Mouse (Mus musculus) liver, embryonic 14.5 days (tissue): ENCODE results near the gene Pomgnt2. TPM values are rescaled to one million over a fixed set of nuclear protein-coding genes. Genes with fewer than 3 reads are reported as not detected.

Source experiments
- ATAC-seq: fragments of 200-750 bp; cut with Nextera tagmentation; 2 replicates; pipeline ENCODE4 v1.8.0; 2017; ENCODE audit warnings: moderate number of reproducible peaks, mild to moderate bottlenecking, moderate library complexity; ENCODE audit not compliant: insufficient read depth
- DNase-seq, 3 experiments: peaks; one replicate each; pipeline ENCODE4 v3.0.0-alpha.2; 2012 to 2013; ENCODE audit warnings: low read depth in 3 of 3, low spot score in 3 of 3
- H3K27ac ChIP-seq: fragments of 300-500 bp; sonication (generic); 2 replicates; pipeline ENCODE4 v1.5.1; 2014; ENCODE audit warnings: moderate library complexity, mild to moderate bottlenecking, control low read depth, inconsistent platforms
- H3K27me3 ChIP-seq: fragments of 300-500 bp; sonication (generic); 2 replicates; pipeline ENCODE4 v1.6.1; 2014; ENCODE audit warnings: mild to moderate bottlenecking, low read length, moderate library complexity; ENCODE audit not compliant: control insufficient read depth, insufficient read depth
- H3K36me3 ChIP-seq: fragments of 300-500 bp; sonication (generic); replicated peaks from 2 replicates; pipeline ENCODE4 v1.6.1; 2014; ENCODE audit warnings: low read depth; ENCODE audit not compliant: control insufficient read depth, insufficient read depth
- H3K4me1 ChIP-seq, 2 experiments: fragments of 200-500 bp in 1 of 2; fragments of 300-500 bp in 1 of 2; sonication (generic) in 1 of 2; replicated peaks; 2 replicates each; pipeline ENCODE4 v1.6.1; 2012 to 2014; ENCODE audit warnings: antibody characterized with exemption in 1 of 2, inconsistent platforms in 1 of 2, low read length in 1 of 2; ENCODE audit not compliant: control insufficient read depth in 2 of 2, insufficient read depth in 2 of 2
- H3K4me2 ChIP-seq: fragments of 300-500 bp; sonication (generic); 2 replicates; pipeline ENCODE4 v1.6.1; 2014; ENCODE audit warnings: low read depth, mild to moderate bottlenecking, control low read depth, moderate library complexity
- H3K4me3 ChIP-seq, 2 experiments: fragments of 200-500 bp in 1 of 2; fragments of 300-500 bp in 1 of 2; sonication (generic) in 1 of 2; 2 replicates each; pipeline ENCODE4 v1.5.1; 2012 to 2014; ENCODE audit warnings: low read depth in 2 of 2, low read length in 2 of 2, mild to moderate bottlenecking in 2 of 2, control low read depth in 1 of 2, inconsistent platforms in 1 of 2, moderate library complexity in 1 of 2; ENCODE audit not compliant: insufficient read depth in 1 of 2
- H3K9ac ChIP-seq: fragments of 300-500 bp; sonication (generic); replicated peaks from 2 replicates; pipeline ENCODE4 v1.6.1; 2014; ENCODE audit warnings: mild to moderate bottlenecking, control low read depth, moderate library complexity
- H3K9me3 ChIP-seq: fragments of 300-500 bp; sonication (generic); 2 replicates; pipeline ENCODE4 v1.6.1; 2016; ENCODE audit warnings: low read length, mixed read lengths; ENCODE audit not compliant: control insufficient read depth
- CTCF ChIP-seq: IDR thresholded peaks from 2 replicates; pipeline ENCODE4 v1.5.1; 2016; ENCODE audit warnings: antibody characterized with exemption, low read depth, control low read depth
- EP300 ChIP-seq: IDR thresholded peaks from 2 replicates; pipeline ENCODE4 v1.6.1; 2016; ENCODE audit warnings: antibody characterized with exemption, low read depth
- WGBS: fragments of 180-500 bp; shearing (Covaris S2); extraction: QIAGEN DNeasy Blood & Tissue Kit; methylation state at CpG from one replicate; pipeline ENCODE4 v1.1.7; 2014; ENCODE audit not compliant: insufficient replicate concordance; 5-methylcytosine and 5-hydroxymethylcytosine counted together
- polyA plus RNA-seq, 2 experiments: library from polyadenylated mRNA; depleted of rRNA in 1 of 2; stranded (reverse) in 1 of 2; unstranded in 1 of 2; fragments of >200 nt; fragmentation: Nextera tagmentation in 1 of 2; extraction: Ambion mirVana in 1 of 2; gene quantifications; 2 replicates each; pipeline versions ENCODE4 v1.2.1 to v1.2.3; 2012 to 2014

Gene Pomgnt2
- 1.9 and 2.0 TPM in 2 replicates for polyA plus RNA-seq (2012; rRNA removed)
- polyA plus RNA-seq (2014; fragmentation: Nextera tagmentation; extraction: Ambion mirVana), result 1.7 and 2.2 TPM in 2 replicates

GRCm38 (mm10) chr9:121997010-121997409 lies at the start of gene Pomgnt2:
Pomgnt2 (minus strand) TSS chr9:121997110.
- TF ChIP-seq CTCF (no peak), EP300 (no peak)
- no peak for ATAC-seq
- Histone ChIP-seq H3K36me3 (no peaks in the 10 kb centered on the region), H3K9me3 (no peaks in the 10 kb centered on the region), H3K27me3 (peaks cover 5% of the 10 kb centered on the region; the same call in 1 of the 2 replicates), H3K4me2 (peak within 1 kb of the TSS; percentile 63), H3K27ac (no peak within 1 kb of the TSS), H3K4me1 (0 out of 4 replicates have a peak, but pooled peaks cover 0 to 2% of the 10 kb centered on the region in 2 experiments), H3K9ac (no peak within 1 kb of the TSS), H3K4me3 (peak within 1 kb of the TSS in 1 of 2 experiments; percentile 59; a peak in 2 of 4 replicates)
- DNase-seq, result no peak

GRCm38 (mm10) chr9:122039848-122040247 lies 42.9 kb upstream of the Pomgnt2 start:
- Histone ChIP-seq H3K27ac (no peak overlapping the region), H3K9me3 (no peaks in the 10 kb centered on the region), H3K36me3 (no peaks in the 10 kb centered on the region), H3K9ac (no peak overlapping the region), H3K27me3 (no peaks in the 10 kb centered on the region), H3K4me1 (no peaks in the 10 kb centered on the region), H3K4me3 (no peak overlapping the region), H3K4me2 (no peak overlapping the region)
- TF ChIP-seq EP300 (no peak), CTCF (no peak)
- no peak for ATAC-seq
- no peak for DNase-seq
- 58% methylated on average over 4 of the region's 4 CpGs for WGBS

GRCm38 (mm10) chr9:122038631-122039030 lies 41.7 kb upstream of the Pomgnt2 start:
- no peaks in the 10 kb centered on the region for H3K36me3 ChIP-seq
- no peak for DNase-seq
- no peaks in the 10 kb centered on the region for H3K9me3 ChIP-seq
- TF ChIP-seq EP300, result no peak
- no peak for TF ChIP-seq CTCF
- no peak overlapping the region for H3K4me3 ChIP-seq
- H3K27me3 ChIP-seq, result no peaks in the 10 kb centered on the region
- WGBS, result 50% methylated on average over 1 of the region's 1 CpGs
- H3K27ac ChIP-seq, result no peak overlapping the region
- H3K9ac ChIP-seq, result no peak overlapping the region
- H3K4me1 ChIP-seq, result no peaks in the 10 kb centered on the region
- no peak for ATAC-seq
- H3K4me2 ChIP-seq, result no peak overlapping the region

- Histone ChIP-seq H3K9ac (no peak overlapping the region), H3K9me3 (no peaks in the 10 kb centered on the region), H3K4me3 (no peak overlapping the region), H3K27me3 (no peaks in the 10 kb centered on the region), H3K36me3 (no peaks in the 10 kb centered on the region), H3K4me1 (no peaks in the 10 kb centered on the region), H3K27ac (no peak overlapping the region), H3K4me2 (no peak overlapping the region)
- ATAC-seq (no peak), DNase-seq (no peak)
- TF ChIP-seq EP300 (no peak), CTCF (no peak)
- 39% methylated on average over 4 of the region's 4 CpGs for WGBS
Observed at GRCm38 (mm10) chr9:122036496-122037054, 39.7 kb upstream of the Pomgnt2 start.

- ATAC-seq (no peak), DNase-seq (no peak)
- TF ChIP-seq EP300 (no peak), CTCF (no peak)
- 41% methylated on average over 5 of the region's 5 CpGs for WGBS
- H3K36me3 ChIP-seq, result no peaks in the 10 kb centered on the region
- no peaks in the 10 kb centered on the region for H3K9me3 ChIP-seq
- no peak overlapping the region for H3K9ac ChIP-seq
- H3K27ac ChIP-seq, result no peak overlapping the region
- H3K4me2 ChIP-seq, result no peak overlapping the region
- no peaks in the 10 kb centered on the region for H3K27me3 ChIP-seq
- H3K4me1 ChIP-seq, result no peaks in the 10 kb centered on the region
- H3K4me3 ChIP-seq, result no peak overlapping the region
Observed at GRCm38 (mm10) chr9:122035807-122036206, 38.9 kb upstream of the Pomgnt2 start.
